Mouse (Mus musculus) lung, adult 2 months (tissue): ENCODE results near the gene Itch. TPM values are rescaled to one million over a fixed set of nuclear protein-coding genes. Genes with fewer than 3 reads are reported as not detected.
A peak's percentile ranks its signal among the peaks of the same experiment; 100 is the strongest.

Source experiments
- DNase-seq: peaks from one replicate; pipeline ENCODE4 v3.0.0; 2022
- H3K4me1 ChIP-seq: fragments of 200-500 bp; 2 replicates; pipeline ENCODE4 v1.6.1; 2011; ENCODE audit warnings: low read length; ENCODE audit not compliant: control insufficient read depth, insufficient read depth
- H3K4me3 ChIP-seq: fragments of 200-500 bp; replicated peaks from 2 replicates; pipeline ENCODE3; 2011; ENCODE audit warnings: low read depth, mild to moderate bottlenecking, control low read depth, low read length; ENCODE audit errors: extremely low read depth
- CTCF ChIP-seq: fragments of 200-500 bp; IDR thresholded peaks from 2 replicates; pipeline ENCODE4 v1.5.1; 2011; ENCODE audit warnings: mild to moderate bottlenecking, low read length, control low read depth; ENCODE audit not compliant: insufficient read depth
- POLR2A ChIP-seq: fragments of 200-500 bp; IDR thresholded peaks from 2 replicates; pipeline ENCODE4 v1.6.1; 2011; ENCODE audit warnings: low read depth, mild to moderate bottlenecking, control low read depth, low read length, borderline replicate concordance; ENCODE audit errors: extremely low read depth
- whole genome bisulfite sequencing: fragments of 180-500 bp; shearing (Covaris S2); methylation state at CpG from one replicate; pipeline ENCODE4 v1.1.7; 2018; 5-methylcytosine and 5-hydroxymethylcytosine counted together
- polyA plus RNA-seq: library from polyadenylated mRNA; depleted of rRNA; stranded (reverse); fragments of >200 nt; gene quantifications from 2 replicates; pipeline ENCODE4 v1.2.3, GENCODE M21; 2012; rRNA removed

Gene Itch
- 7.5 and 12.0 TPM in 2 replicates for polyA plus RNA-seq

- TF ChIP-seq CTCF (no peak), POLR2A (peak; percentile 92; the same call in 1 of the 2 replicates)
- 3% methylated on average over 64 of the region's 65 CpGs for WGBS
Measured at GRCm38 (mm10) chr2:155133011-155133976, at the start of gene Itch. Gene Itch, plus strand, starts transcription at chr2:155133509.

GRCm38 (mm10) chr2:155084546-155084945, 48.8 kb upstream of the Itch start:
- no peak overlapping the region for H3K4me3 ChIP-seq
- no peaks in the 10 kb centered on the region; the same call in 1 of the 2 replicates for H3K4me1 ChIP-seq
- 86% methylated on average over 5 of the region's 5 CpGs for WGBS
- no peak for DNase-seq
- TF ChIP-seq POLR2A (no peak), CTCF (no peak)

More at GRCm38 (mm10) chr2:155133011-155133976, at the start of gene Itch:
- Histone ChIP-seq H3K4me3 (peak within 1 kb of the TSS; percentile 88), H3K4me1 (peaks cover 21% of the 10 kb centered on the region)
- peak; percentile 88 for DNase-seq

DNA sequence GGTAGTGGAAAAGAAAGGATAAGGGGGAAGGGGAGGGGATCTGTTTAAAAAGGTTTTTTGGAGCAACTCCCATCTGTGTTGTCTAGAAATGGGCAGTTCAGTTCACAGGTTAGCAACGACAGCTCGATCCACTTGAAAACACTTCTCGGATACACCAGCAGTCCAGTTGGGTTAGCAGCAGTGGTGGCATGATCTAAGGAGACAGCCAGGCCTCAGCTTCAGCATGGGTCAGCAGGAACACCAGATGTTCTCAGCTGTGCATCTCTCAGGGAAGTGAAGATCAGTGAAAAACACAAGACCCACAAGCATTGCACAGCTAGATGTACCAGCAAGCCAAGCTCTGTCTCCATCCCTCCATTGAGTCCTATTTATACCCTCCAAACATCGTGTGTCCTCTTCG, 47.0 kb upstream of the Itch start:
- 77% methylated on average over 5 of the region's 5 CpGs for WGBS
- Histone ChIP-seq H3K4me1 (no peaks in the 10 kb centered on the region; the same call in 1 of the 2 replicates), H3K4me3 (no peak overlapping the region)
- no peak for DNase-seq
- TF ChIP-seq POLR2A (no peak), CTCF (no peak)

GRCm38 (mm10) chr2:155088264-155088663, 45.0 kb upstream of the Itch start:
- TF ChIP-seq POLR2A (no peak), CTCF (no peak)
- no peaks in the 10 kb centered on the region; the same call in 1 of the 2 replicates for H3K4me1 ChIP-seq
- no peak for DNase-seq
- 50% methylated on average over 6 of the region's 6 CpGs for WGBS
- no peak overlapping the region for H3K4me3 ChIP-seq

DNA sequence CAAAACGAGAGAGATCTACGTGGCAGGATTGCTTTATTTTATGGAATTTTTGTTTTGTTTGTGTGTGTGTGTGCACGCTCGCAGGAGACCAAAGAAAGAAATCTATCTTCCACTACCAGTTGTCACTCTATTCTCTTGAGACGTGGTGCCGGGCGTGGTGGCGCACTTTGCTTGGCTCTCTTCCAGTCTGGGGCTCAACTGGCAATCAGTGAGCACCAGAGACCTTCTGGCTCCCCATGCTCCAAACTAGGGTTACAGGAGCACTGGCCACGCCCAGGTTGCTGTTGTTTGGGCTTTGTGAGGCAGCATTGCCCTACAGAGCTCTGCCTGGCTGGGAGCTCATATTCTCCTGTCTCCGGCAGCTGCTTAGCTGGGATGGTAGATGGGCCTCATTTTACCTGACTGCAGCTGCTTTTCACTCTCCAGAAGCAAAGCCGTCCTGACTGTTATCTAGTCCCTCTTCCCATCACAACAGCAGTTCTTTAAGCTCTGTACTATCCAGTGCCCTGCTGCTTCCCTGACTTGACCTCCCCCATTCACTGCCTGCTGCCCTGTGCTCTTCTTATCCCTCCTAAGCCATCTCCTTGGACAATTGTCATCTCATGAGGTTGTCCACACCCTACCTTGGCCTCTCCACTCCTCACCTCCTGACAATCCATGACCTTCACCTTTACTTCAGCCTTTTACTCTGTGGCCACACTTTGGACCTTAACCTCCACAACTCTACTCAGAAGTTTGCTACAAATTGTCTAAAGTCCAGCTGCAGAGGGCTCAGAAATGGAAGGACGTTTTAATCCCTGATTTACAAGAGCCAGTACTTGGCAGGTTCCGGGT, 42.2 kb upstream of the Itch start:
- TF ChIP-seq CTCF: no peak
- no peak for TF ChIP-seq POLR2A
- Histone ChIP-seq H3K4me3 (no peak overlapping the region), H3K4me1 (no peaks in the 10 kb centered on the region)
- no peak for DNase-seq
- 38% methylated on average over 13 of the region's 13 CpGs for WGBS

GRCm38 (mm10) chr2:155091743-155092075, 41.6 kb upstream of the Itch start:
- Histone ChIP-seq H3K4me3 (no peak overlapping the region), H3K4me1 (no peaks in the 10 kb centered on the region)
- WGBS: 85% methylated on average over 3 of the region's 3 CpGs
- DNase-seq: no peak
- TF ChIP-seq POLR2A (no peak), CTCF (no peak)

DNA sequence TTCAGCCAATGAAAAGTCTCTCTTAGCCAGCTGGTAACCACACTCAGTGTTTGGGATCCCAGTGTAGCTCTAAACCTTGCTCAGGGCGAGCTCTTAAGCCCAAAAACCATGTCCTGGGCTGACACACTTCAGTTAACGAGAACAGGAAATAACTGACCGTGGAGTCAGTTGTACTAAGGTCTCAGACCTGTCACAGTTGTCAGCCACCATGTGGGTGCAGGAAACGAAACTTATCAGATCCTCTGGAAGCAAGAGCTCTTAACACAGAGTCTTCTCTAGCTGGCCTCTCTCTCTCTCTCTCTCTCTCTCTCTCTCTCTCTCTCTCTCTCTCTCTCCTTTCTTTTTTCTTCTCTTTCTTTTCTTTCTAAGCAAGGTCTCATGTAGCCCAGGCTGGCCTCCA, 39.9 kb upstream of the Itch start:
- no peaks in the 10 kb centered on the region for H3K4me1 ChIP-seq
- DNase-seq: no peak
- WGBS: 22% methylated on average over 4 of the region's 4 CpGs

DNA sequence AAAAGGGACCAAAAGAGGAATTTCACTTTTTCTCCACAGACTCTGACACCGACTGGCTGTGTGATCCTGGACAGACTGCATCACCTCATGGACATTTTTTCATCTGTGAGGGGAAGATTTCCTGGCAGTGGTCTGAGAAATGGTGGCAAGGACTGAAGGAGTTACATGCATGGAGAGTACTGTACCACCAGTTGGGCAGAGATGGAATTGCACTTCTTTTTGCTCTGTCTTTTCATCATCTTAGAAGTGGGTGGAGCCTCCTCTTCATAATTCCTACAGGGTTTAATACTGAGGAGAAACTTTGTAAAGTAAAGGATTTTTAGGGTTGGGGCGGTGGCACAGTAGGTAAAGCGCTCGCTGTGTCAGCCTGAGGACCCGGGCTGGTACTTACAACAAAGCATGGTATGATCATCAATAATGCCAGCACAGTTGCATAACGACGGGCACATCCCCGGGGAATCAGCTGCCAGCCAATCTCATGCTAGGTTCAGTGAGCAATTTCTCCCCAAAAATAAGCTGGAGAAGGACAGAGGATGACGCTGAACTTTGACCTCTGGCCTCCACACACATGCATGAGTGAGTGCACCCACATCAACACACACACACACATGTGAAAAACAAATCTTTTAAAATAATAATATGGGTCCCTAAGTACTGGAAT, 34.5 kb upstream of the Itch start:
- Histone ChIP-seq H3K4me3 (no peak overlapping the region), H3K4me1 (no peaks in the 10 kb centered on the region)
- 83% methylated on average over 9 of the region's 9 CpGs for WGBS
- TF ChIP-seq CTCF (no peak), POLR2A (no peak)
- DNase-seq: no peak

More for the DNA sequence above, 39.9 kb upstream of the Itch start:
- H3K4me3 ChIP-seq: no peak overlapping the region
- no peak for TF ChIP-seq CTCF
- no peak for TF ChIP-seq POLR2A

- 59% methylated on average over 7 of the region's 7 CpGs for WGBS
- H3K4me3 ChIP-seq: no peak overlapping the region
- TF ChIP-seq CTCF (no peak), POLR2A (no peak)
- no peaks in the 10 kb centered on the region for H3K4me1 ChIP-seq
- DNase-seq: no peak
Measured at GRCm38 (mm10) chr2:155099421-155099820, 33.9 kb upstream of the Itch start.
